Mouse (Mus musculus) spleen, adult 2 months (tissue): ENCODE data around the gene Lcn6.

Experiments used
- CTCF ChIP-seq: fragments of 200-500 bp; IDR thresholded peaks from 2 replicates; pipeline ENCODE4 v1.5.1; 2011; ENCODE audit warnings: mild to moderate bottlenecking, inconsistent platforms; ENCODE audit not compliant: insufficient read depth, insufficient read length, insufficient replicate concordance; ENCODE audit errors: extremely low read depth
- POLR2A ChIP-seq: fragments of 200-500 bp; IDR thresholded peaks from 2 replicates; pipeline ENCODE4 v1.6.1; 2011; ENCODE audit warnings: low read depth, low read length, inconsistent platforms

- TF ChIP-seq POLR2A (no peak), CTCF (no peak)
Measured at GRCm38 (mm10) chr2:25664125-25664524, 12.5 kb upstream of the Lcn6 start.
